Mouse (Mus musculus) liver, embryonic 14.5 days (tissue): ENCODE results near the gene Serpina12.

Experiments used
- CTCF ChIP-seq: IDR thresholded peaks from 2 replicates; pipeline ENCODE4 v1.5.1; 2016; ENCODE audit warnings: antibody characterized with exemption, low read depth, control low read depth
- EP300 ChIP-seq: IDR thresholded peaks from 2 replicates; pipeline ENCODE4 v1.6.1; 2016; ENCODE audit warnings: antibody characterized with exemption, low read depth

- TF ChIP-seq EP300 (no peak), CTCF (no peak)
These were observed 23.3 kb upstream of the Serpina12 start for GRCm38 (mm10) chr12:104067549-104067948.
